Mouse (Mus musculus) olfactory bulb, adult 2 months (tissue): ENCODE results near the gene Cpa2.

Experiments
- CTCF ChIP-seq: fragments of 200-500 bp; IDR thresholded peaks from 2 replicates; pipeline ENCODE4 v1.5.1; 2012; ENCODE audit warnings: low read depth, mild to moderate bottlenecking, low read length, moderate library complexity; ENCODE audit not compliant: insufficient read depth
- POLR2A ChIP-seq: fragments of 200-500 bp; IDR thresholded peaks from 2 replicates; pipeline ENCODE4 v1.6.1; 2012; ENCODE audit warnings: mild to moderate bottlenecking, low read depth, low read length, moderate library complexity; ENCODE audit not compliant: insufficient read depth

DNA sequence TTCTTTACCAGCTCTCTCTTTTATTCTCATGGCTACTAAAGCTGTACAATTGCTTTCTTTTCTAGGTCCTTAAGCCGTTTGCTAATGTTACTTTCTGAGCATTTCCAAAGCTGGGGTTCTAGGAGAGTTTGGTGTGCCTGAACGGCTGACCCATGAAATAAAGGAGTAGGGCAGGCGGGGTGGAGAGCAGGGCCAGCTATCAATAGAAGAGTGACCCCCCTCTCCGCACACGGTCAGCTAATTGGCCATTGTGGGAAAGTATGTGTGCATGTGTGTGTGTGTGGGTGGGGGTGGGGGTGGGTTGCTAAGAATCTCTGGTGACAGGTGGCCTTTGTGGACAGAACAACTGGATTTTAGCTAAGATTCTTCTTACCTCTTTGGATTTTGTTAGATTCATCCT, 69.8 kb downstream of the Cpa2 start:
- TF ChIP-seq CTCF = no peak
- no peak for TF ChIP-seq POLR2A
